Mouse (Mus musculus) embryonic fibroblast, embryonic 13.5 days (primary cell): ENCODE data around the gene Olfr1136. TPM values are rescaled to one million over a fixed set of nuclear protein-coding genes. Genes with fewer than 3 reads are reported as not detected.

Source experiments
- H3K27ac ChIP-seq: 2 replicates; pipeline ENCODE4 v1.5.1; 2012; ENCODE audit warnings: low read length, control low read depth, inconsistent platforms; ENCODE audit not compliant: insufficient read depth
- H3K4me1 ChIP-seq: 2 replicates; pipeline ENCODE4 v1.6.1; 2011; ENCODE audit warnings: low read length; ENCODE audit not compliant: control insufficient read depth, insufficient read depth
- H3K4me3 ChIP-seq: 2 replicates; pipeline ENCODE4 v1.5.1; 2011; ENCODE audit warnings: mild to moderate bottlenecking, control low read depth, low read length; ENCODE audit not compliant: insufficient read depth
- CTCF ChIP-seq: IDR thresholded peaks from 2 replicates; pipeline ENCODE4 v1.5.1; 2011; ENCODE audit warnings: mild to moderate bottlenecking, control low read depth, low read length, moderate library complexity, borderline replicate concordance; ENCODE audit not compliant: insufficient read depth
- POLR2A ChIP-seq: IDR thresholded peaks from 2 replicates; pipeline ENCODE4 v1.6.1; 2011; ENCODE audit warnings: low read depth, mild to moderate bottlenecking, control low read depth, low read length, moderate library complexity
- polyA plus RNA-seq: library from polyadenylated mRNA; stranded (reverse); fragments of >200 nt; gene quantifications from 2 replicates; pipeline ENCODE4 v1.2.4, GENCODE M21; 2011; ENCODE audit warnings: low read depth; ENCODE audit not compliant: missing spikeins, insufficient read length

Gene Olfr1136
- not detected in 2 replicates for polyA plus RNA-seq

DNA sequence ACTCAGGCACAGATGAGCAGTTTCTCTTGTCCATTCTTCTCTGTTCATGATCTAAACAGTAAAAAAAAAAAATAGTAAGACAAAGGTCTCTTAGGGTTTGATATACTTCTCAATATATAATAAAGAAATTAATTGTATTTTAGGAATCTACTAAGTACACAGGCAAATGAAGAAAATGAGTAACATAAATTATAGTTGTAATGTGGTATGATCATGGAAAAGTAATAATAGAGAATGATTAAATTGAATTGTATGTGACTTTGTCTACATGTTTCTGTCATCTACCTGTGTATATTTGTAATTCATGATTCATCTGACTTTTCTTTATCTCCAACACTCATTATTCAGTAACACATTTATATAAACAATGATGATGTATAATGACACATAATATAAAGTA is at the start of gene Olfr1136:
Gene Olfr1136, minus strand, starts transcription at position 101 of the 400 bp plus-strand sequence.
- TF ChIP-seq CTCF (no peak), POLR2A (no peak)
- Histone ChIP-seq H3K4me1 (no peaks in the 10 kb centered on the region), H3K27ac (no peak within 1 kb of the TSS), H3K4me3 (no peak within 1 kb of the TSS)

DNA sequence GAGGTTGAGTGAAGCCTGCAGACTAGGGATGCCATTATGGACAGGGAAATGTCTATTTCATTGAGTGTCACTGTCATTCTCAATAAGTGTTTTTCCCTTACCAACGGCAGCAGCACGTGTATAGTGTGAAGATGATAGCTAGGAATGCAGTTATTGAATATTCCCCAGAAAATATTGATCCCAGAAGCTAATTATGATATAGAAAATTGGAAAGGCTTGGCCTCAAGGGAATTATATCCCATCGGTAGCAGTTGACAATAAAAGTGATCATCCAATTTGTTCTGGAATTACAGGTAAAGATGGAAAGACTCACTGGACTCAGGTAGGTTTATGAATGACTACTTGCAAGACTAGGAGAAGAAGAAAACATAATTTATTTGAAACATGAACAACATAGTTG is 49.7 kb upstream of the Olfr1136 start, which contains the start of gene Olfr1140:
Gene Olfr1140, plus strand, starts transcription at position 301 of the 400 bp plus-strand sequence.
- H3K4me3 ChIP-seq: no peak within 1 kb of the TSS
- H3K4me1 ChIP-seq: no peaks in the 10 kb centered on the region
- no peak within 1 kb of the TSS for H3K27ac ChIP-seq
- TF ChIP-seq CTCF: no peak
- TF ChIP-seq POLR2A: no peak

DNA sequence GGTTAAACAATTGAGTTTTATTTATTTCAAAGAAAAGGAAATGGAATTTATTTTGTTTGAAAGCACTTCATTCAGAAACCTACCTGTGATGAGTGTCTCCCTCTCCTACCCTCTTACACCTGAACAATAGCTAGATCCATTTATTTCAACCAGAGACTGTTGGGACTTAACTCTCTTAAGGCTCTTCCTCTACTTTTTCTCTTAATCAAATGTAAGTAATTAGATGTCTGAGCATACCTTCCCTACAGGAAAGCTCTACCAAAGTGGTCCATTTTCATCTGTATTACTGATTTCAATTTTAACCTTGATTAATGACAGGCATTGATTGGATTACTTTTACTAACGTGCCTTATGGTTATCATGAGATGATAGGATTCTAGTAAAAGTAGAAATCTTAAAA is 46.1 kb upstream of the Olfr1136 start, which contains the start of gene Olfr1138:
Gene Olfr1138, minus strand, starts transcription at position 101 of the 400 bp plus-strand sequence.
- H3K4me1 ChIP-seq: no peaks in the 10 kb centered on the region

DNA sequence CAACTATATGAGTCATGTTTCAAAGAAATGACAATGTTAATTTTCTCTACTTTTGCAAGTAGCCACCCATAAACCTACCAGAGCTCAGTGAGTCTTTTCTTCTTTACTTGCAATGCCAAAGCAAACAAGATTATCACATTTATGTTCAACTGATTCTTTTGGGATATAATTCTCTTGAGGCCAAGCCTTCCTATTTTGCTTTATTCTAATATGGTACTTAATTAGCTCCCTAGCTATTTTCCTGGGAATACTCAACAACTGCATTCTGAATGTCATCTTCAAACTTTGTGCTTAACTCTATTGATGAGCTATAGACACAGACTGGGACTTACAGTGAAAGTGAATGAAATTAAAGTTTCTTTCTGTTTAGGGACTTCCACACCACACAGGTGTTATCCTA is 19.3 kb upstream of the Olfr1136 start, which contains the start of gene Olfr1137:
Gene Olfr1137, minus strand, starts transcription at position 101 of the 400 bp plus-strand sequence.
- Histone ChIP-seq H3K4me1 (no peaks in the 10 kb centered on the region), H3K4me3 (no peak within 1 kb of the TSS), H3K27ac (no peak within 1 kb of the TSS)

More for the DNA sequence above, 46.1 kb upstream of the Olfr1136 start, which contains the start of gene Olfr1138:
- no peak within 1 kb of the TSS for H3K4me3 ChIP-seq
- H3K27ac ChIP-seq: no peak within 1 kb of the TSS
- TF ChIP-seq CTCF (no peak), POLR2A (no peak)

DNA sequence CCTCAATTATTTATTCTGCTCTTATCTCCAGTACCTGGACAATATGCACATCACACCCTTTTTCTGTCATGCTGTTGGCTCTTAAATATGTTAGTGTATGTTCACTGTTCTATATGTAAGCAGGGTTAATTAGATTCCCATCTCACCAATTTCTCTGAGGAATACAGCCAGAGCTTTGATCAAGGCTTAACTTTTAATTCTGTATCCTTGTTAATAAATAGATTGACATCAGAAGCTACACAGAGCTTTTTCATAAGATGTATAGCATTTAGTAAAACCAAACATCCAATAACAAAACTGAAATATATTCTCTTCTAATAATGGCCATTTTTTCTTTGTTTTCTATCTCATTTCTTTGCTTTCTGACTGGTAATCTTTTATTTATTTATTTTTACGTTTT is 20.2 kb downstream of the Olfr1136 start, which contains the start of gene Olfr1135:
Gene Olfr1135, minus strand, starts transcription at position 101 of the 400 bp plus-strand sequence.
- no peak for TF ChIP-seq CTCF
- TF ChIP-seq POLR2A: no peak
- Histone ChIP-seq H3K27ac (no peak within 1 kb of the TSS), H3K4me1 (no peaks in the 10 kb centered on the region), H3K4me3 (no peak within 1 kb of the TSS)

More for the DNA sequence above, 19.3 kb upstream of the Olfr1136 start, which contains the start of gene Olfr1137:
- no peak for TF ChIP-seq CTCF
- TF ChIP-seq POLR2A: no peak

DNA sequence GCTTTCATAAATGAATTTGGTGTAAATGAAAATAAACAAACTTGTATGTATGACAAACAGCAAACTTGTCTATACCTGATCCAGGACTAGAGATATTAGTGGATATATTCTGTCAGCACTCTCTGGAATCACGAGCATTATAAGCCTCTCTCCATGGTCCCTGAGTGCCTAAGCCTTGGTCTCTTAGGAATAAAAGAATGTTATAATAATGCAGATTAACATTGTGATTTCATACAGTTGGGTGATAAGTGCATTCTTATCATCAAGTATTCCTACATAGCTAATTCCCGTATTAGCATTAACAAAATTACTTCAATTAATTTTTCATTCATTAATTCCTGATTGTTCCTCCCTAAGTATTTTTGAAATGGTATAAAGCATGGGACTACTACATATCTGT is 35.4 kb downstream of the Olfr1136 start, which contains the start of gene Olfr1134:
Gene Olfr1134, minus strand, starts transcription at position 101 of the 400 bp plus-strand sequence.
- H3K4me3 ChIP-seq: no peak within 1 kb of the TSS
- no peak within 1 kb of the TSS for H3K27ac ChIP-seq
- H3K4me1 ChIP-seq: no peaks in the 10 kb centered on the region
- TF ChIP-seq POLR2A: no peak
- TF ChIP-seq CTCF: no peak

DNA sequence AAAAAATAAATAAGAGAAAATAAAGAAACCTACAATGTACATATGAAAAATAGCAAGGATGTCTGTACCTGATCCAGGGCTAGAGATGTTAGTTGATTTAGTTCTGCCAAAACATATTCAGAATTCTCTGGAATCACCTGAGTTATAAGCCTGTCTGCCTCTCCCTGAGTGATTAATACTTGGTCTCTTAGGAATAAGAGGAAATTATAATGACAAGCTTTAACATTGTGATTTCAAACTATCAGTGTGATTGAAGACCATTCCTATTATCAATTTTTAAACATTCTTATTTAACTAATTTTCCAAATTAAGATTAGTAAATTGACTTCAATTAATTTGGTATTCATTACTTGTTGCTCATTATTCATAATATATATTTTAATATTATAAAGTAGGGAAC is 46.5 kb downstream of the Olfr1136 start, which contains the start of gene Olfr1133:
Gene Olfr1133, minus strand, starts transcription at position 101 of the 400 bp plus-strand sequence.
- TF ChIP-seq CTCF (no peak), POLR2A (no peak)
- no peak within 1 kb of the TSS for H3K27ac ChIP-seq

More for the DNA sequence above, 46.5 kb downstream of the Olfr1136 start, which contains the start of gene Olfr1133:
- no peaks in the 10 kb centered on the region for H3K4me1 ChIP-seq
- no peak within 1 kb of the TSS for H3K4me3 ChIP-seq

Other genes starting within 250 kb of the Olfr1136 start
- not detected in 2 replicates for gene Olfr1126, start 240.0 kb downstream of the Olfr1136 start, polyA plus RNA-seq
- not detected in 2 replicates for gene Pramel7, start 196.9 kb downstream of the Olfr1136 start, polyA plus RNA-seq
- gene Pramel6, start 187.4 kb downstream of the Olfr1136 start, polyA plus RNA-seq: not detected in 2 replicates
- gene Olfr153, start 162.2 kb downstream of the Olfr1136 start, polyA plus RNA-seq: not detected in 2 replicates
- gene Olfr1128, start 148.4 kb downstream of the Olfr1136 start, polyA plus RNA-seq: not detected in 2 replicates
- not detected in 2 replicates for gene Olfr1129, start 120.0 kb downstream of the Olfr1136 start, polyA plus RNA-seq
- gene Olfr1130, start 87.7 kb downstream of the Olfr1136 start, polyA plus RNA-seq: not detected in 2 replicates
- not detected in 2 replicates for gene Olfr1131, start 66.8 kb downstream of the Olfr1136 start, polyA plus RNA-seq
- gene Olfr1132, start 56.4 kb downstream of the Olfr1136 start, polyA plus RNA-seq: not detected in 2 replicates
- not detected in 2 replicates for gene Olfr1133, start 46.6 kb downstream of the Olfr1136 start, polyA plus RNA-seq
- not detected in 2 replicates for gene Olfr1134, start 35.5 kb downstream of the Olfr1136 start, polyA plus RNA-seq
- not detected in 2 replicates for gene Olfr1135, start 20.3 kb downstream of the Olfr1136 start, polyA plus RNA-seq
- gene Olfr1137, start 19.2 kb upstream of the Olfr1136 start, polyA plus RNA-seq: not detected in 2 replicates
- not detected in 2 replicates for gene Olfr1138, start 46.0 kb upstream of the Olfr1136 start, polyA plus RNA-seq
- gene Olfr1140, start 49.8 kb upstream of the Olfr1136 start, polyA plus RNA-seq: not detected in 2 replicates
- not detected in 2 replicates for gene Olfr1141, start 60.0 kb upstream of the Olfr1136 start, polyA plus RNA-seq
- not detected in 2 replicates for gene Olfr152, start 85.5 kb upstream of the Olfr1136 start, polyA plus RNA-seq
- not detected in 2 replicates for gene Olfr1143, start 106.6 kb upstream of the Olfr1136 start, polyA plus RNA-seq
- not detected in 2 replicates for gene Olfr1145, start 115.9 kb upstream of the Olfr1136 start, polyA plus RNA-seq
- not detected in 2 replicates for gene Olfr1148, start 136.6 kb upstream of the Olfr1136 start, polyA plus RNA-seq
- not detected in 2 replicates for gene Olfr1150-ps1, start 150.0 kb upstream of the Olfr1136 start, polyA plus RNA-seq
- gene Olfr1151, start 161.9 kb upstream of the Olfr1136 start, polyA plus RNA-seq: not detected in 2 replicates
- gene Olfr1152, start 172.5 kb upstream of the Olfr1136 start, polyA plus RNA-seq: 0.09 TPM in 1 of 2 replicates, not detected in the other
- not detected in 2 replicates for gene Olfr1153, start 201.0 kb upstream of the Olfr1136 start, polyA plus RNA-seq
- gene Olfr1154, start 211.2 kb upstream of the Olfr1136 start, polyA plus RNA-seq: not detected in 2 replicates